Mouse (Mus musculus) hindbrain, embryonic 15.5 days (tissue): ENCODE results near the gene Cd151. TPM values are rescaled to one million over a fixed set of nuclear protein-coding genes. Genes with fewer than 3 reads are reported as not detected.
A peak's percentile ranks its signal among the peaks of the same experiment; 100 is the strongest.
"Not testable (repeated sequence)": the region's sequence is repeated elsewhere in the genome, so short reads cannot be mapped to it uniquely, and the experiment has no call there.

Experiments
- ATAC-seq: fragments of 200-750 bp; cut with Nextera tagmentation; 2 replicates; pipeline ENCODE4 v1.8.0; 2017; ENCODE audit warnings: low read depth, moderate number of reproducible peaks, moderate TSS enrichment; ENCODE audit not compliant: low FRiP score
- H3K27ac ChIP-seq: fragments of 300-500 bp; sonication (generic); replicated peaks from 2 replicates; pipeline ENCODE4 v1.5.1; 2015; ENCODE audit warnings: mild to moderate bottlenecking, inconsistent platforms
- H3K27me3 ChIP-seq: fragments of 300-500 bp; sonication (generic); 2 replicates; pipeline ENCODE4 v1.6.1; 2015; ENCODE audit warnings: control low read depth, inconsistent platforms
- H3K36me3 ChIP-seq: fragments of 300-500 bp; sonication (generic); 2 replicates; pipeline ENCODE4 v1.6.1; 2015; ENCODE audit warnings: control low read depth, inconsistent platforms
- H3K4me1 ChIP-seq: fragments of 300-500 bp; sonication (generic); replicated peaks from 2 replicates; pipeline ENCODE4 v1.6.1; 2015; ENCODE audit warnings: control low read depth, inconsistent platforms
- H3K4me2 ChIP-seq: fragments of 300-500 bp; sonication (generic); 2 replicates; pipeline ENCODE4 v1.6.1; 2015; ENCODE audit warnings: moderate library complexity, mild to moderate bottlenecking, inconsistent platforms
- H3K4me3 ChIP-seq: fragments of 300-500 bp; sonication (generic); 2 replicates; pipeline ENCODE4 v1.5.1; 2015; ENCODE audit warnings: mild to moderate bottlenecking, inconsistent platforms
- H3K9ac ChIP-seq: fragments of 300-500 bp; sonication (generic); 2 replicates; pipeline ENCODE4 v1.6.1; 2015; ENCODE audit warnings: inconsistent platforms
- H3K9me3 ChIP-seq: fragments of 300-500 bp; sonication (generic); 2 replicates; pipeline ENCODE4 v1.6.1; 2016; ENCODE audit warnings: control low read depth, inconsistent platforms
- whole genome bisulfite sequencing: fragments of 180-500 bp; shearing (Covaris S2); methylation state at CpG from one replicate; pipeline ENCODE4 v1.1.7; 2015; 5-methylcytosine and 5-hydroxymethylcytosine counted together
- polyA plus RNA-seq: library from polyadenylated mRNA; unstranded; fragments of >200 nt; fragmentation: Nextera tagmentation; extraction: Ambion mirVana; gene quantifications from 2 replicates; pipeline ENCODE4 v1.2.1, GENCODE M21; 2015

Cd151 gene
- polyA plus RNA-seq, 1 experiment from 2014 or later = 20.7 TPM

- Histone ChIP-seq H3K4me1 (peaks cover 57% of the 10 kb centered on the region), H3K4me3 (peak overlapping the region; percentile 54; the same call in 1 of the 2 replicates), H3K9me3 (no peaks in the 10 kb centered on the region), H3K27ac (peak overlapping the region; percentile 80; the same call in 1 of the 2 replicates), H3K27me3 (no peaks in the 10 kb centered on the region), H3K36me3 (no peaks in the 10 kb centered on the region), H3K4me2 (peak overlapping the region; percentile 84; the same call in 1 of the 2 replicates), H3K9ac (peak overlapping the region; percentile 61; the same call in 1 of the 2 replicates)
- ATAC-seq = no peak
- 94% methylated on average over 12 of the region's 12 CpGs for WGBS
These were observed 28.8 kb upstream of the Cd151 start for GRCm38 (mm10) chr7:141438201-141438968.

- Histone ChIP-seq H3K27me3 (no peaks in the 10 kb centered on the region), H3K9me3 (no peaks in the 10 kb centered on the region), H3K27ac (no peak overlapping the region), H3K9ac (no peak overlapping the region), H3K36me3 (no peaks in the 10 kb centered on the region), H3K4me3 (no peak overlapping the region), H3K4me1 (peaks cover 57% of the 10 kb centered on the region), H3K4me2 (no peak overlapping the region)
- ATAC-seq = no peak
- 95% methylated on average over 10 of the region's 10 CpGs for WGBS
These were observed 28.0 kb upstream of the Cd151 start for GRCm38 (mm10) chr7:141439140-141439679.

GRCm38 (mm10) chr7:141439811-141440210 lies 27.4 kb upstream of the Cd151 start:
- no peak overlapping the region for H3K27ac ChIP-seq
- WGBS = 94% methylated on average over 11 of the region's 11 CpGs
- H3K4me2 ChIP-seq = no peak overlapping the region
- peaks cover 51% of the 10 kb centered on the region for H3K4me1 ChIP-seq
- H3K9ac ChIP-seq = no peak overlapping the region
- H3K9me3 ChIP-seq = no peaks in the 10 kb centered on the region
- H3K27me3 ChIP-seq = no peaks in the 10 kb centered on the region
- no peaks in the 10 kb centered on the region for H3K36me3 ChIP-seq
- no peak for ATAC-seq
- H3K4me3 ChIP-seq = no peak overlapping the region

- ATAC-seq = no peak
- no peak overlapping the region for H3K4me3 ChIP-seq
- no peak overlapping the region for H3K27ac ChIP-seq
- no peak overlapping the region for H3K9ac ChIP-seq
- no peaks in the 10 kb centered on the region for H3K36me3 ChIP-seq
- peaks cover 43% of the 10 kb centered on the region for H3K4me1 ChIP-seq
- H3K4me2 ChIP-seq = no peak overlapping the region
- H3K27me3 ChIP-seq = no peaks in the 10 kb centered on the region
- 31% methylated on average over 6 of the region's 6 CpGs for WGBS
- H3K9me3 ChIP-seq = no peaks in the 10 kb centered on the region
These were observed 26.6 kb upstream of the Cd151 start for GRCm38 (mm10) chr7:141440613-141441012.

GRCm38 (mm10) chr7:141441460-141441859 lies 25.7 kb upstream of the Cd151 start:
- no peak overlapping the region for H3K4me2 ChIP-seq
- no peaks in the 10 kb centered on the region for H3K27me3 ChIP-seq
- H3K27ac ChIP-seq = no peak overlapping the region
- WGBS = 96% methylated on average over 9 of the region's 9 CpGs
- H3K4me1 ChIP-seq = peaks cover 35% of the 10 kb centered on the region
- no peaks in the 10 kb centered on the region for H3K9me3 ChIP-seq
- H3K4me3 ChIP-seq = no peak overlapping the region
- no peak overlapping the region for H3K9ac ChIP-seq
- no peak for ATAC-seq
- H3K36me3 ChIP-seq = no peaks in the 10 kb centered on the region

GRCm38 (mm10) chr7:141442199-141442598 lies 25.0 kb upstream of the Cd151 start:
- no peaks in the 10 kb centered on the region for H3K27me3 ChIP-seq
- peaks cover 34% of the 10 kb centered on the region for H3K4me1 ChIP-seq
- 94% methylated on average over 13 of the region's 13 CpGs for WGBS
- no peaks in the 10 kb centered on the region for H3K9me3 ChIP-seq
- H3K27ac ChIP-seq = no peak overlapping the region
- no peaks in the 10 kb centered on the region for H3K36me3 ChIP-seq
- H3K4me3 ChIP-seq = no peak overlapping the region
- no peak overlapping the region for H3K9ac ChIP-seq
- peak overlapping the region; percentile 75; the same call in 1 of the 2 replicates for H3K4me2 ChIP-seq
- ATAC-seq = no peak

GRCm38 (mm10) chr7:141443081-141443821 lies 23.9 kb upstream of the Cd151 start:
- WGBS = 27% methylated on average over 12 of the region's 12 CpGs
- H3K27ac ChIP-seq = no peak overlapping the region; the same call in 1 of the 2 replicates
- ATAC-seq = no peak

GRCm38 (mm10) chr7:141443828-141444237 lies 23.4 kb upstream of the Cd151 start, which contains the start of gene Pidd1:
Gene Pidd1 (minus strand): TSS chr7:141444025.
- WGBS = 0% methylated on average over 25 of the region's 25 CpGs
- Histone ChIP-seq H3K27me3 (no peaks in the 10 kb centered on the region), H3K9ac (peak within 1 kb of the TSS; percentile 39; the same call in 1 of the 2 replicates), H3K4me3 (peak within 1 kb of the TSS; percentile 36), H3K36me3 (peaks cover 5% of the 10 kb centered on the region; the same call in 1 of the 2 replicates), H3K4me1 (peaks cover 32% of the 10 kb centered on the region), H3K4me2 (peak within 1 kb of the TSS; percentile 75), H3K27ac (no peak within 1 kb of the TSS; the same call in 1 of the 2 replicates), H3K9me3 (no peaks in the 10 kb centered on the region)
- no peak for ATAC-seq

More at GRCm38 (mm10) chr7:141443081-141443821, 23.9 kb upstream of the Cd151 start:
- Histone ChIP-seq H3K4me2 (peak overlapping the region; percentile 75), H3K27me3 (no peaks in the 10 kb centered on the region), H3K9me3 (no peaks in the 10 kb centered on the region), H3K4me1 (peaks cover 29% of the 10 kb centered on the region), H3K9ac (peak overlapping the region; percentile 39; the same call in 1 of the 2 replicates), H3K4me3 (peak overlapping the region; percentile 36), H3K36me3 (no peaks in the 10 kb centered on the region)

GRCm38 (mm10) chr7:141446374-141446773 lies 20.8 kb upstream of the Cd151 start:
- H3K9me3 ChIP-seq, H3K27ac ChIP-seq, H3K9ac ChIP-seq, H3K4me3 ChIP-seq, H3K27me3 ChIP-seq, ATAC-seq: not testable (repeated sequence)
- H3K4me2 ChIP-seq = peak overlapping the region; percentile 70
- H3K4me1 ChIP-seq = peaks cover 34% of the 10 kb centered on the region
- WGBS = 86% methylated on average over 3 of the region's 3 CpGs
- peaks cover 28% of the 10 kb centered on the region for H3K36me3 ChIP-seq

GRCm38 (mm10) chr7:141447110-141447991 lies 19.8 kb upstream of the Cd151 start, which contains the start of gene Rplp2:
Gene Rplp2 (plus strand): TSS chr7:141447370.
- peak; percentile 93 for ATAC-seq
- no peaks in the 10 kb centered on the region for H3K27me3 ChIP-seq
- H3K27ac ChIP-seq = peak within 1 kb of the TSS; percentile 95
- under 1% methylated on average over 63 of the region's 63 CpGs for WGBS
- peak within 1 kb of the TSS; percentile 96 for H3K9ac ChIP-seq
- H3K9me3 ChIP-seq = no peaks in the 10 kb centered on the region
- peak within 1 kb of the TSS; percentile 70 for H3K4me2 ChIP-seq
- H3K4me1 ChIP-seq = peaks cover 34% of the 10 kb centered on the region
- peaks cover 36% of the 10 kb centered on the region for H3K36me3 ChIP-seq
- peak within 1 kb of the TSS; percentile 79 for H3K4me3 ChIP-seq

GRCm38 (mm10) chr7:141451928-141452327 lies 15.3 kb upstream of the Cd151 start:
- Histone ChIP-seq H3K4me2 (no peak overlapping the region), H3K9ac (no peak overlapping the region), H3K4me1 (peaks cover 31% of the 10 kb centered on the region), H3K36me3 (peaks cover 36% of the 10 kb centered on the region), H3K27ac (no peak overlapping the region), H3K9me3 (no peaks in the 10 kb centered on the region), H3K4me3 (no peak overlapping the region), H3K27me3 (no peaks in the 10 kb centered on the region)
- no peak for ATAC-seq
